Mouse (Mus musculus) thymus, postnatal 0 days (tissue): ENCODE results near the gene Vps72. TPM values are rescaled to one million over a fixed set of nuclear protein-coding genes. Genes with fewer than 3 reads are reported as not detected.
"Not testable (repeated sequence)": the region's sequence is repeated elsewhere in the genome, so short reads cannot be mapped to it uniquely, and the experiment has no call there.

ENCODE experiments used
- DNase-seq: peaks from one replicate; pipeline ENCODE4 v3.0.0-alpha.2; 2015; ENCODE audit warnings: low spot score
- polyA plus RNA-seq: library from polyadenylated mRNA; unstranded; fragments of >200 nt; fragmentation: Nextera tagmentation; extraction: Ambion mirVana; gene quantifications from 2 replicates; pipeline ENCODE4 v1.2.1, GENCODE M21; 2015

Vps72 gene
- polyA plus RNA-seq, 1 experiment from 2014 or later, result 86.1 TPM

- DNase-seq, result peak; percentile 96
Observed at GRCm38 (mm10) chr3:95133680-95134101, 22.9 kb downstream of the Vps72 start, which contains the start of the genes Scnm1 and Lysmd1. Scnm1 (minus strand) TSS chr3:95134011. Lysmd1 (plus strand) TSS chr3:95134088.

- DNase-seq, result not testable (repeated sequence)
Observed at GRCm38 (mm10) chr3:95134133-95134532, 23.3 kb downstream of the Vps72 start.

- no peak for DNase-seq
Observed at GRCm38 (mm10) chr3:95135023-95135422, 24.2 kb downstream of the Vps72 start.

- DNase-seq, result peak; percentile 36
Observed at GRCm38 (mm10) chr3:95135433-95136052, 24.7 kb downstream of the Vps72 start.

- no peak for DNase-seq
Observed at GRCm38 (mm10) chr3:95136336-95136735, 25.5 kb downstream of the Vps72 start.

GRCm38 (mm10) chr3:95139586-95140288 is 28.9 kb downstream of the Vps72 start:
- no peak for DNase-seq

- DNase-seq, result no peak
Observed at GRCm38 (mm10) chr3:95140289-95140595, 29.4 kb downstream of the Vps72 start.

- DNase-seq, result no peak
Observed at GRCm38 (mm10) chr3:95140795-95141194, 30.0 kb downstream of the Vps72 start.

- peak; percentile 90 for DNase-seq
Observed at GRCm38 (mm10) chr3:95141474-95141873, 30.7 kb downstream of the Vps72 start.

GRCm38 (mm10) chr3:95141952-95142616 is 31.3 kb downstream of the Vps72 start, which contains the start of gene Tnfaip8l2:
Tnfaip8l2 (minus strand) TSS chr3:95142360.
- peak; percentile 57 for DNase-seq

GRCm38 (mm10) chr3:95142617-95143011 is 31.8 kb downstream of the Vps72 start:
- DNase-seq, result peak; percentile 88

- DNase-seq, result no peak
Observed at GRCm38 (mm10) chr3:95147924-95148323, 37.1 kb downstream of the Vps72 start.

- DNase-seq, result peak; percentile 70
Observed at GRCm38 (mm10) chr3:95153874-95154273, 43.1 kb downstream of the Vps72 start.

- no peak for DNase-seq
Observed at GRCm38 (mm10) chr3:95159511-95159986, 48.7 kb downstream of the Vps72 start.

- peak; percentile 89 for DNase-seq
Observed at GRCm38 (mm10) chr3:95159987-95160963, 49.5 kb downstream of the Vps72 start, which contains the start of gene Sema6c. Sema6c (plus strand) TSS chr3:95160457.

GRCm38 (mm10) chr3:95161041-95161551 is 50.3 kb downstream of the Vps72 start:
- no peak for DNase-seq

GRCm38 (mm10) chr3:95161618-95162344 is 51.0 kb downstream of the Vps72 start:
- DNase-seq, result no peak

- no peak for DNase-seq
Observed at GRCm38 (mm10) chr3:95162345-95162628, 51.5 kb downstream of the Vps72 start.

GRCm38 (mm10) chr3:95163419-95164255 is 52.8 kb downstream of the Vps72 start:
- DNase-seq, result no peak
